Mouse (Mus musculus): ENCODE results near the gene Mylpf.

DNA sequence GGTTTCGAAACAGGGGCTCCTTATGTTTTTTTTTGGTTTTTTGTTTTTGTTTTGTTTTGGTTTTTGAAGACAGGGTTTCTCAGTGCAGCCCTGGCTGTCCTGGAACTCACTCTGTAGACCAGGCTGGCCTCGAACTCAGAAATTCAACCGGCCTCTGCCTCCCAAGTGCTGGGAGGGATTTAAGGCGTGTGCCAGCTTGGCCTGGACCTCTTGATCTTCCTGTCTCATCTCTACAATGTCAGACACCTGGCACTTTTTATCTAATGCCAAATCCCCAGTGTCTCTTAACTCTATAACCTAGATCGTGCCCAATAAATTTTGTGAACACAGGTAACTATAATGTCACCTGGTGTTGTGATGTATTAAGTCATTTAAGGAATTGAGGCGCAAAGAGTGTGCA, 44.7 kb downstream of the Mylpf start:
- TF ChIP-seq CTCF (IDR thresholded peaks at IDR 0.05; ENCODE audit: low read depth) (no peak), EP300 (IDR thresholded peaks at IDR 0.05; ENCODE audit: low read depth) (no peak)
